Mouse (Mus musculus): ENCODE measurements at regions not wholly inside any gene's neighbourhood (a gene's known extent, or its start where the extent isn't known, plus 50 kb on each side); places are given as distances from the start of the nearest gene placed in this dataset.
A peak's percentile ranks its signal among the peaks of the same experiment; 100 is the strongest.

- DNase-seq, result no peak
Observed at GRCm38 (mm10) chr12:105898580-105899293, 111.3 kb upstream of the Vrk1 start.

GRCm38 (mm10) chr12:105899294-105899909, 110.6 kb upstream of the Vrk1 start:
- no peak for DNase-seq

GRCm38 (mm10) chr12:105900479-105900878, 109.5 kb upstream of the Vrk1 start:
- DNase-seq, result no peak

GRCm38 (mm10) chr12:105903072-105903471, 107.0 kb upstream of the Vrk1 start:
- DNase-seq, result peak; percentile 18

GRCm38 (mm10) chr12:105906584-105906983, 103.4 kb upstream of the Vrk1 start:
- peak; percentile 62 for DNase-seq

GRCm38 (mm10) chr12:105907851-105908620, 102.0 kb upstream of the Vrk1 start:
- DNase-seq, result peak; percentile 32

- no peak for DNase-seq
Observed at GRCm38 (mm10) chr12:105911556-105911955, 98.5 kb upstream of the Vrk1 start.

- DNase-seq, result no peak
Observed at GRCm38 (mm10) chr12:105917388-105917963, 92.6 kb upstream of the Vrk1 start.

GRCm38 (mm10) chr12:105918775-105919174, 91.3 kb upstream of the Vrk1 start:
- no peak for DNase-seq

- peak; percentile 22 for DNase-seq
Observed at GRCm38 (mm10) chr12:105927210-105927609, 82.8 kb upstream of the Vrk1 start.

- no peak for DNase-seq
Observed at GRCm38 (mm10) chr12:105929456-105929921, 80.5 kb upstream of the Vrk1 start.

- DNase-seq, result peak; percentile 50
Observed at GRCm38 (mm10) chr12:105935441-105935880, 74.6 kb upstream of the Vrk1 start.

GRCm38 (mm10) chr12:105936812-105937530, 73.1 kb upstream of the Vrk1 start:
- DNase-seq, result peak; percentile 13

GRCm38 (mm10) chr12:105942136-105943076, 67.6 kb upstream of the Vrk1 start:
- no peak for DNase-seq

GRCm38 (mm10) chr12:105943077-105943433, 67.0 kb upstream of the Vrk1 start:
- DNase-seq, result no peak

- DNase-seq, result no peak
Observed at GRCm38 (mm10) chr12:105947332-105947731, 62.7 kb upstream of the Vrk1 start.

GRCm38 (mm10) chr12:105948322-105948721, 61.7 kb upstream of the Vrk1 start:
- DNase-seq, result no peak

GRCm38 (mm10) chr12:105955764-105956290, 54.2 kb upstream of the Vrk1 start:
- DNase-seq, result no peak

GRCm38 (mm10) chr12:105959756-105960155, 50.3 kb upstream of the Vrk1 start:
- DNase-seq, result no peak

Measured in thymus, postnatal 4 days (tissue).